Mouse (Mus musculus) T-helper 17 cell (primary cell): ENCODE data around the gene Olfr303.
"Not testable (repeated sequence)": the region's sequence is repeated elsewhere in the genome, so short reads cannot be mapped to it uniquely, and the experiment has no call there.

Experiments
- in situ Hi-C, 2 experiments: fragments of 300-600 bp; cut with MboI, MseI; formaldehyde crosslinking; loops; 1 replicate in 1 of 2; 2 replicates in 1 of 2; pipeline ENCODE4 v1.15.1; 2025; ENCODE audit warnings: high pct_unique_total_duplicates in 2 of 2

Gene Olfr303

GRCm38 (mm10) chr7:86397689-86398088 lies at the start of gene Olfr303:
Gene Olfr303 (minus strand): TSS chr7:86397789.
- in situ Hi-C loops = no loop called here

DNA sequence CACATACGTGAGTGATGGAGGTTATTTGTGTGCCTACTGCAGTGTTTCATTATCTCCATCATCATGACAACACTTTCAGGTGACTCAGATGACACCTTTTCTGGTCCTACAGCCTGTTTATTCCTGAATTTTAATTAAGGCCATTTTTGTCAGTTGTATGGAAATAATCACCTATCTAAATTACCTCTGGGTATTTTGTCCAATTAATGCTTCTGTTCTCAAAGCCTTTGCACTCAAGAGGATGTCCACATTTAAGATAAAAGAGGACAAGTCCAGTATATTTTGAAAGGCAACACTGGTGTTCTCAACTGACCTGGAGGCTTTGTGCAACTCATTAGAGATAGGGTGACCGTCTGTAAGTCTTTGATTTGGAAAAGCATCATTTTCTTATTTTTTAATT lies 6.0 kb upstream of the Olfr303 start, which contains the start of gene Olfr301:
TSS of gene Olfr301 (plus strand) at position 301 of the 400 bp plus-strand sequence.
- in situ Hi-C loops = loop anchor here in 1 of 2 experiments (10.0 kb wide), 1 partner anchor 1919 kb away; no protein-coding TSS in a partner anchor

GRCm38 (mm10) chr7:86386558-86386957 lies 11.0 kb downstream of the Olfr303 start, which contains the start of gene Olfr304:
Gene Olfr304 (minus strand): TSS chr7:86386658.
- in situ Hi-C loops = no loop called here

DNA sequence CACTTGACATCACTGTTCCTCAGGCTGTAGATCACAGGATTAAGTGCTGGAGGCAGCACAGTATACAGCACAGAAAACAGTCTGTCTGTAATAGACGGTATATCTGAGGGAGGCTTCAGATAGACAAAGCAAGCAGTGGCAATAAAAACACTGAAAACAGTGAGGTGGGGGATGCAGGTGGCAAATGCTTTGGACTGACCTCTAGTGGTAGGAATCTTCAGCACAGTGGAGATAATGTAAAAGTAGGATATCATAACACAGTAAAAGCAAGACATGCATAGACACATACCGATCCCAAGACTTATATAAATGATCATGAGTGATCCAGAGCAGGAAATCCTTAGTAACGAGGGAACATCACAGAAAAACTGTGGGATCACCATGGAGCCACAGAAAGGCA lies 11.8 kb downstream of the Olfr303 start:
- in situ Hi-C loops = no loop called here

GRCm38 (mm10) chr7:86366828-86367227 lies 30.8 kb downstream of the Olfr303 start, which contains the start of gene Olfr305:
Gene Olfr305 (minus strand): TSS chr7:86366928.
- in situ Hi-C loops = loop anchor here (10.0 kb wide), 2 partner anchors 902 to 1322 kb away; no protein-coding TSS in a partner anchor

DNA sequence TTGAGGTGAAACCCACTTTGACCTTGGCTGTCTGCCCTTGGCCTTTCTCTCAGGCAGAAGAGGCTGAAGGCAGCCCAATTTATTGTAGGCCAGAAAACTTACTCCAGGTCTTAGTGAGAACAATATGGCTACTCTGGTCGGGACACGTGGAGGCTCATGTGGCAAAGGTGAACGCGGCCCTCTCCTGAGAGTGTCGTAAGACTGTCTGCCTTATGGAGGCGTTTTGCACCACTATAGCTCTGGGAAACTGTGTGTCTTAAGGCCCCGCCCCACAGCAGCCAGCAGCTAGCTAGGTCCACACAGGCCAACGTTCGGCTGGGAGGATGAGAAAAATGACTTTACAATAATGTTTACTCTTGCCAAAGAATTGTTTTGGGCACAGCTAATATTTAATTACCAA lies 51.3 kb downstream of the Olfr303 start:
- in situ Hi-C loops = not testable (repeated sequence)

DNA sequence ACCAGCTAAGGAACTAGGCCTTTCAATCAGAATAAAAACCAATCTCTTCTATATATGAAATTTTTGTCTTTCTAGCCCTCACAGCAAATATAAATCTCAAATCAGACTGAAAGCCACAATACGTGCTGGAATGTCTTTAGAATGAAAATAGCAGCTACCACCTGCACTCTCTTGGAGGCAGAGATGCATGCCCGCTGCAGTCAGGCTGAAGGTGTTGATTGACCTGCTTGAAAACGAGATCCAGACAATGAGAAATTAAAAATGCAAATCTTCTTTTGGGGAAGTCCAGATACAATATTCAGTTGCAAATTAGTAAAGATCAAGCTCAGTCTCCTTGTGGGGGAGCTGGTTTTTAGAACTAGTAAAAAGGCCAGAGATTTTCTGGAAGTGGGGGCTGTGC lies 53.3 kb downstream of the Olfr303 start:
- in situ Hi-C loops = no loop called here

DNA sequence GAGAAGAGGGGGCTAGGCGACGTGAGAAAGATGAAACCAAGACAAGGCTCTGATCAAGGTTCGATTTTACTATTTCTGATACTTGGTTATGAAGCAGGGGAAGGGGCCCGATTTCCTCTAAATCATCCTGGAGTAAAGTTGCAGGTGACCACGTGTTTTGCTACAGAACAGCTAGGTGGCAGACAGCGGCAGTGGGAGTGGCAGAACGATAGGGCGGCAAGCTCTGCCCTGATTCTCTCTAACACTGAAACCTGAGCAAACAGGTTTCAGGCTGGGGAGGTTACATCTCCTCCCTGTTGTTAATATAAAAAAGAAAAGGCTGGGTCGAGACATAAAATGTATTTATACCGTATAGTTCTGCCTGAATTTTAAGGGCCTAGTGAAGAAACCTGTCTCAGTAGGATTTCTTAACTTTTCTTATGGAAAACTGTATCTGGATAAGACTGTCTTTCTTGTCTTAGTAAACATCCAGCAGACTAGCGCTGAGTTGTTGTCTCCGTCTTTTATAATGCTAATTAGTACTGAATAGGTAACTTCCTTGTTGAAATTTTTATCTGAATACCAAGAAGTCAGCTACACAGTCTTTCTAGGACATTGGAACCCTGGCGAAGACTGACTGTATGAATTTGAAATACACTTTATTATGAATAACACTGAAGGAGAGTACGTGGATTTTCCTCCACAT lies 54.6 kb downstream of the Olfr303 start:
- in situ Hi-C loops = no loop called here
